In the genomic region with DNA sequence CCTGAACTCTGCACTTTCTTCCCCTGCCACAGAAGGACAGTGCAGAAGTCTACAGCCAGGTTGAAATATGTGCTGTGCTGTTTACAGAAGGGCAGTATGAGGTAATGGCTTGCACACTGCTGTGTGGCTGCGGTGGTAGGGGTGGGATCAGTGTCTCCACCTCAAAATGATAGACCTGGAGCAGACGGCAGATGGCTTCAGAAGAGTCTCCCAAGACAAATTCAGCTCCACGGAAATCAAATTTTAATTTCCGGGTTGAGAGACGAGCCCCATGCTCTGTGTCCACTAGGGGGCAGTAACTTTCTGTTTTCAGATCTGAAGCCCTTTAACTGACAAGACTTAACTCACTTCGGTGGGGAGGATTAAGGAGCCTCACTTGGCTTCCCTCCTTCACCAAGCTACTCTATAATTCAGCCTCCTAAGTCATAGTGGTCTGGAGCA, we compare ENCODE assay signal across 8 mouse cellular contexts. TPM values are rescaled to one million over a fixed set of nuclear protein-coding genes. Genes with fewer than 3 reads are reported as not detected.
DNase-seq lines count a peak whose midpoint lies in the region; ATAC-seq and TF ChIP-seq lines count a peak whose summit lies in the region.

No protein-coding gene starts in this region.

- 5% methylated on average over 6 of the region's 6 CpGs for WGBS in kidney, adult 2 months
- WGBS in lung, embryonic 16.5 days: 5% methylated on average over 6 of the region's 6 CpGs
- WGBS in neural tube, embryonic 15.5 days: 13% methylated on average over 6 of the region's 6 CpGs

- no peak overlapping the region for H3K27ac ChIP-seq in brown adipose tissue, adult 24 weeks (replicated peaks; ENCODE audit: low read depth, low read length)
- no peak overlapping the region for H3K27ac ChIP-seq in kidney, adult 2 months (ENCODE audit: insufficient read depth, low read depth, low read length)
- no peak overlapping the region for H3K27ac ChIP-seq in lung, embryonic 16.5 days (ENCODE audit: low read length)
- H3K27ac ChIP-seq in neural tube, embryonic 15.5 days (replicated peaks): no peak overlapping the region

- TF ChIP-seq CTCF in kidney, adult 2 months (conservative IDR thresholded peaks at IDR 0.05; ENCODE audit: insufficient read depth, insufficient read length, low read depth, low read length): peak; percentile 49

- H3K4me3 ChIP-seq in brown adipose tissue, adult 24 weeks (ENCODE audit: insufficient read depth, low read depth, low read length): peak overlapping the region; percentile 34
- H3K4me3 ChIP-seq in kidney, adult 2 months (ENCODE audit: insufficient read depth, low read depth, low read length): peak overlapping the region; percentile 46; the same call in 1 of the 2 replicates
- no peak overlapping the region for H3K4me3 ChIP-seq in lung, embryonic 16.5 days (ENCODE audit: low read length)
- no peak overlapping the region for H3K4me3 ChIP-seq in neural tube, embryonic 15.5 days (replicated peaks)

- DNase-seq in spleen, adult 12 weeks (ENCODE audit: low spot score): peak; percentile 50
- no peak for DNase-seq in spleen, adult 18-20 months
- peak; percentile 65 for DNase-seq in kidney, adult 2 months
- DNase-seq in right cerebral cortex, postnatal 14 days: no peak

- H3K36me3 ChIP-seq in kidney, adult 2 months (ENCODE audit: control insufficient read depth, insufficient read depth, low read length): no peaks in the 10 kb centered on the region
- H3K36me3 ChIP-seq in lung, embryonic 16.5 days (ENCODE audit: control insufficient read depth, insufficient read depth, low read length): no peaks in the 10 kb centered on the region
- no peaks in the 10 kb centered on the region for H3K36me3 ChIP-seq in neural tube, embryonic 15.5 days

- peak; percentile 40 for ATAC-seq in granulocyte monocyte progenitor cell, adult 5-6 weeks (replicated peaks; ENCODE audit: poor library complexity, severe bottlenecking)
- ATAC-seq in lung, embryonic 16.5 days (ENCODE audit: low read depth): peak; percentile 65; the same call in 1 of the 2 replicates
- ATAC-seq in neural tube, embryonic 15.5 days (ENCODE audit: low FRiP score): peak; percentile 57; the same call in 1 of the 2 replicates

- H3K27me3 ChIP-seq in kidney, adult 2 months (replicated peaks; ENCODE audit: control insufficient read depth, insufficient read depth, low read length): no peaks in the 10 kb centered on the region
- no peaks in the 10 kb centered on the region for H3K27me3 ChIP-seq in lung, embryonic 16.5 days (ENCODE audit: control insufficient read depth, insufficient read depth, low read depth, low read length)
- no peaks in the 10 kb centered on the region for H3K27me3 ChIP-seq in neural tube, embryonic 15.5 days (replicated peaks)

- H3K4me1 ChIP-seq in brown adipose tissue, adult 24 weeks (ENCODE audit: control insufficient read depth, insufficient read depth, insufficient read length, low read length): 0 out of 2 replicates have a peak, but pooled peaks cover 2% of the 10 kb centered on the region
- peaks cover 3% of the 10 kb centered on the region; the same call in 1 of the 2 replicates for H3K4me1 ChIP-seq in kidney, adult 2 months (ENCODE audit: control insufficient read depth, insufficient read depth, low read length)
- no peaks in the 10 kb centered on the region for H3K4me1 ChIP-seq in lung, embryonic 16.5 days (replicated peaks; ENCODE audit: control insufficient read depth, insufficient read depth, low read length)
- 0 out of 2 replicates have a peak, but pooled peaks cover 7% of the 10 kb centered on the region for H3K4me1 ChIP-seq in neural tube, embryonic 15.5 days

- peak overlapping the region; percentile 51; the same call in 1 of the 2 replicates for H3K9ac ChIP-seq in lung, embryonic 16.5 days (ENCODE audit: low read length)
- H3K9ac ChIP-seq in neural tube, embryonic 15.5 days (replicated peaks): no peak overlapping the region

- no peak for TF ChIP-seq POLR2A in kidney, adult 2 months (IDR thresholded peaks at IDR 0.05; ENCODE audit: low read depth, low read length)

- no peaks in the 10 kb centered on the region for H3K9me3 ChIP-seq in lung, embryonic 16.5 days (ENCODE audit: control insufficient read depth, low read length)
- H3K9me3 ChIP-seq in neural tube, embryonic 15.5 days (replicated peaks): no peaks in the 10 kb centered on the region

- H3K4me2 ChIP-seq in lung, embryonic 16.5 days (ENCODE audit: low read depth, low read length): peak overlapping the region; percentile 44
- peak overlapping the region; percentile 36 for H3K4me2 ChIP-seq in neural tube, embryonic 15.5 days

RNA-seq across cellular contexts. Expression of a gene that starts 12.0 kb away (rescaled TPM):
- polyA plus RNA-seq in brown adipose tissue, adult 24 weeks (2012; ENCODE audit: insufficient read depth, insufficient read length, missing spikeins): 2.5 and 7.4 TPM in 2 replicates
- total RNA-seq in granulocyte monocyte progenitor cell, adult 5-6 weeks (2014; fragmentation: Nextera tagmentation): 143 and 171 TPM in 2 replicates
- total RNA-seq in granulocyte monocyte progenitor cell, adult 5-6 weeks (2017): 99.8 and 115 TPM in 2 replicates
- 3.9 and 4.7 TPM in 2 replicates for polyA plus RNA-seq in kidney, adult 2 months (2012; rRNA removed)
- polyA plus RNA-seq in lung, embryonic 16.5 days (2015; fragmentation: Nextera tagmentation; extraction: Ambion mirVana): 99.7 and 108 TPM in 2 replicates
- 21.8 and 45.8 TPM in 2 replicates for polyA plus RNA-seq in neural tube, embryonic 15.5 days (2015; fragmentation: Nextera tagmentation; extraction: Ambion mirVana)

Comparison
In these comparisons a context has a peak if more than half of its experiments do, and no peak if none do; other contexts are left out.
1. DNase-seq: peak in spleen, adult 12 weeks (single experiment) and kidney, adult 2 months (single experiment); none in spleen, adult 18-20 months (0 of 2) and right cerebral cortex, postnatal 14 days (single experiment).
2. H3K4me3 ChIP-seq: peak in brown adipose tissue, adult 24 weeks (single experiment) and kidney, adult 2 months (single experiment); none in lung, embryonic 16.5 days (single experiment) and neural tube, embryonic 15.5 days (single experiment).
3. Peak in every context shown above with its lines, with median percentiles within 50 percentile points of each other: ATAC-seq.